Mouse (Mus musculus) leukemia stem cell, adult 10-12 weeks (primary cell): ENCODE measurements around the gene Vps72. TPM values are rescaled to one million over a fixed set of nuclear protein-coding genes. Genes with fewer than 3 reads are reported as not detected.

ENCODE experiments used
- polyA plus RNA-seq: library from polyadenylated mRNA; stranded (reverse); fragments of >175 nt; gene quantifications from 2 replicates; pipeline ENCODE4 v1.2.3, GENCODE M21; 2012; ENCODE audit warnings: low replicate concordance

Gene Vps72
- 177 and 301 TPM in 2 replicates for polyA plus RNA-seq

DNA sequence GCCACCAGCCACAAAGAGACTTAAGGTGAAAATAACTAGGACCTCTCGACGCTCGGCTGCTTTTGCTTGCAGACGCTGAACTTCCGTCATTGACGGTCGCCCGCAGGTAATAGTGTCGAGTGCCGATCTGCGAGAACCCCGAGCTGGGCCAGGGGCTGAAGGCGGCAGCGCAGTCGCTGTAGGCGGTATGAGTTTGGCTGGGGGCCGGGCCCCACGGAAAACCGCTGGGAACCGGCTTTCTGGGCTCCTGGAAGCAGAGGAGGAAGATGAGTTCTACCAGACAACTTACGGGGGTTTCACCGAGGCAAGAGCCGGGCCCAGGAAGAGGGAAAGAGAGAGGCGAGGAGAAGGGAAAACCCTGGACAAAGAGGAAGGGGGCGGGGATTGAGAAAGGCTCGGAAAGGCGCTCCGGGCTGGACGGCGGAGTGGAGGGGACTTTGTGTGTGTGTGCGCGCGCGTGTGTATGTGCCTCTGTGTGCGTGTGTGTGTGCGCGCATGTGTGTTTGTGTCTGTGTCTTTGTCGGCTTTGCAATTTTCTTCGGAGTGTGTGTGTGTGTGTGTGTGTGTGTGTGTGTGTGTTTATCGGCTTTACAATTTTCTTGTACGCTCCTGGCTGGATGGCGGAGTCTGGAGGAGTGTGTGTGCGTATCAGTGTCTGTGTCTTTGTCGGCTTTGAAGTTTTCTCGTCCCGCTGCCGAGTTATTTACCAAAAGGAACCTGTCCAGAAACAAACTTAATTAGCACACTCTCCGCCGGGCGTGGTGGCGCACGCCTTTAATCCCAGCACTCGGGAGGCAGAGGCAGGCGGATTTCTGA is at the start of gene Vps72:
Gene Vps72 (plus strand): TSS at position 112 of the 816 bp plus-strand sequence.

DNA sequence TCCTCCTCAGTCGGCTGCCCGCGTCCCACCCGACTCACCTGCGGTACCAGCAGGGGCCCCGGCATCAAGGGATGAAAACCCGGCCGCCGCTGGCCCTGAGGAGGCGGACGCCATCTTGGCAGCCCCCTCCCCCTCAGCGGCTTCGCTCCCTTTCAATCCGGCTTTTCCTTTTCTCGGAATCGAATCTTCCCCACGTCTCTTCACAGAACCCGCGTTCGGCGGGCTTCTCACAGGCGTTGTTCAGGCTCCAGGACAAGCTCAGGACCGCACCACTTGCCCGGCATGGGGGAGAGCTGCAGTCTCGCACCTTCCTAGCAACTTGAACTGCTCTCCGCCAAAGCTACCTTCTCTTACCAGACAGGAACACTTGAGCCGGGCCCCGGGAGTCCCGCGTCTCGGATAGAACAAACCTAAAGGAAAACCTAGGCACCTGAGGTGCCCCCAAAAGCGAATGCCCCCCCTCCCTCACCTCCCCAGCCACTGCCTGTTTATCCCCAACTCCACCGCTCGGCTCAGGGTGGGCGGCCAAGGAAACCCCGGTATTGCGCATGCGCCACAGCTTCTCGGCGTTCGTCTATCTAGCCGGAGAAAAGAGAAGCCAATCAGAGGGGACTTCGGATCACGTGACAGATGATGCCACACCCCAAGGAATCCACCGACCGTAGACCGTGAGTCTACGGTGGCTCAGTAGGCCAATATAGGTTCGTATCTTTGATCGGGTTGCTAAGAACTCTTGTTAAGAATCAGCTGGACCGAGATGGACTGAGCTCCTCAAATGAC is 4.3 kb upstream of the Vps72 start, which contains the start of gene Pip5k1a:
Gene Pip5k1a (minus strand): TSS at position 593 of the 780 bp plus-strand sequence.

DNA sequence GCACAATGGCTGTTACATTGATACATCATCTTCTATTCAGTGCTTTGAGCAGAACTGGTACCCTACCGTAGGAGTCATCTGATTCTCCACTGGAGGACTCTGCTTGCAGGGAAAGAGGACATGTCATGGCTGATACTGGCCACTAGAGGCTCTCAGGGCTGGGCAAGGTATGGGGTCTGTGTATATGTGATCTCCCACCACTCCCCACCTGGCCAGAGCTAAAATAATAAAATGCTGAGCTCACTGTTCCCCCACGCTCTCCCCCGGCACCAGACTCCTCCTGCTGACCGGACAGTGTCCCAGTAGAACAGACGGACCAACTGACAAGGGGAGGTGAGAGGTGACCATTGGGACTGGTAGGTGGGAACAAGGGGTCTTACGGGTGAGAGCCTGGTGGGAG is 13.4 kb downstream of the Vps72 start, which contains the start of gene Tmod4:
Gene Tmod4 (plus strand): TSS at position 231 of the 400 bp plus-strand sequence.

DNA sequence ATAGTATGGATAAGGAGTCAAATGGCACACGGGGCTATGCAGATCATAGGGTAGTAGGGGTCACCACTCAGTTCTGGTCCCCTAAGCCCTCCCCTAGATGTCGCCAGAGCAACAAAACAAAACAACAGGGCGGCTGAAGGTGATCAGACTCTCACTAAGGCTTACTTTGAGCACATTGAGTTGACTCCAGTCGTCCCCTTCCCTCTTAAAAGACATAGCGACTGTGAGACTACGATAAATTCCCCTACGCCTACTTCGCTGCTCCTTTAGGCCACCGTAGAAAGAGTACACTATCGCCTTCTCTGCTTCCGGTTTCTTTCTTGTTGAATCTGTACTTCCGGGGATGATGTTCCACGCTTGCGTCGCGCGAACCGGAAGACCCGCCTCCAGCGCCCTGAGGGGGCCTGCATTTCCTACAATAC is 22.9 kb downstream of the Vps72 start, which contains the start of the genes Scnm1 and Lysmd1:
Gene Scnm1 (minus strand): TSS at position 332 of the 422 bp plus-strand sequence.
Gene Lysmd1 (plus strand): TSS at position 409 of the 422 bp plus-strand sequence.

DNA sequence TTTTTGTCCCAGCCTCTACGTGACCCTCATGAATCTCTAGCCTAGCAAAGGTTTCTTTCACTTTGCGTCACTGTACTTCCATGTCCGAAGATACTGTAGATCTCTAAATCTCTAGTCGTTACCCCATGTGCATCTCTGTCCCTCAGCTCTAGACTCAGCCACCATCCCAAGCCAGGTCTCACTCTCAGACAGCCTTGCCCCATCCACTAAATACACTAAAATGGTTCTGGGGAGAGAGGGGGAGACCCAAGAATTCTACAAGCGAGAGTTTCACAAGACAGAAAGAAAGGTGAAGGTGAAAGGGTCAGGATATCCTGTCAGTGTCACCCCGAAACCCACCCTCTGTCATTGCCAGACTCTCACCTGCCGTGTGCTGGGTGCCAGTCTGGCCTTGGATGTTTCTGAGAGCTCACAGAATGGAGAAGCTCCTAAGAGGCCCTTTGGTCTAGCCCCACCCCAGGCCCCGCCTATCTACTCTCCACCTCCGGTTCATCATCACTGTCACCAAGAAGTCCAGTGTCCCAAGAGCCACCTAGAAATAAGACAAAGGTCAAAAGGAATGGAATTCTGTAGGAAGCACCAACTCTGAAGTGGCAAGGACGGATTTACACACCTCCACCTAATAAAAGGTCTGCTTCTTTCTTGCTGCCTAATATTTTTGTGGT is 31.3 kb downstream of the Vps72 start, which contains the start of gene Tnfaip8l2:
Gene Tnfaip8l2 (minus strand): TSS at position 409 of the 665 bp plus-strand sequence.

DNA sequence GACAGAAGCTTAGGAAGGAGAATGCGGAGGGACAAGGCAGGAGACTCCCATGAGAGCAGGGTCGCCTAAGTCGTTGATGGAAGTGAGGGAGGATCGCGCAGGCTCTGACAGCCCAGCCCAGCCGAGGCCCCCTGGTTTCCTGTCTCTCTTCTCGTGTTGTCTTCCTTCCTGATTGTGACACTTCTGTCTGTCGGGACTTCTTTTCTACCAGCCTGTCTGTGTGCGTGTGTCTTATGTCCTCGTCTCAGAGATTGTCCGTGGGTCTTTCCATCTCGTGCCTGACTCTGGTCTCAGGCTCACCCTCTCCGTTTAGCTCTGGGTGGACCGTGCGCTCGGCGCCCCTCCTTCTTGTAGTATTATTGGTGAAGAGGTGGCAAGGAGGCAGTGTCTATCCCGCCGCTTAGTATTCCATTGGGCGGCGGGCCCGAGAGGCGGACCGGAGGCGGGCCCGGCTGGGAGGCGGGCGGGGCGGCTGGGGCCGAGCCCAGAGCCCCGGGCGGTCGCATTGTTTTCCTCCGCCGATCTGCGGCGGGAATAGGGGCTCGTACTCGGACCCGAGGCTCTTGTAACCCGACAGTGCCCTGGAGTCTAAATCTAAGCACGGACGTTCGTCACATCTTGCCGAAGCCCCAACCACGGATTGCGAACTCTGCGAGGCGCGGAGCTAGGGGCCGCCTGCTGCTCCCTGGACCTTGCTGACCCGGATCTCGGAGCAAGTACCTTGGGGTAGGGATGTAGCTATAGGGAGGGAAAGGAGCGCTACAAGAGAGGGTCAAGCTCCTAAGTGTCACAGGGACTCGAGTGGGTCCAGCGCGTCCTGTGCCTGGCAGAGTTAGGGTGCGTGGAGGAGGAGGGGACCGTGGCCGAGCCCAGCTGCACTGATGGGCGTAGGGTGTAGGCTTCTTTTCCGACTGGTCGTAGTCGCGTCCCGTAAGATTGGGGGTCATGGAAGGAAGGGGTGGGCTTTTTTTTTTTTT is 49.5 kb downstream of the Vps72 start, which contains the start of gene Sema6c:
Gene Sema6c (plus strand): TSS at position 471 of the 977 bp plus-strand sequence.

Other genes starting within 250 kb of the Vps72 start
- gene Psmb4, start 224.1 kb upstream of the Vps72 start, polyA plus RNA-seq = 227 and 271 TPM in 2 replicates
- 5.0 and 35.4 TPM in 2 replicates for gene Selenbp1, start 178.0 kb upstream of the Vps72 start, polyA plus RNA-seq
- 9.7 and 9.8 TPM in 2 replicates for gene Rfx5, start 156.9 kb upstream of the Vps72 start, polyA plus RNA-seq
- gene Pi4kb, start 136.3 kb upstream of the Vps72 start, polyA plus RNA-seq = 7.6 and 7.7 TPM in 2 replicates
- gene Zfp687, start 95.6 kb upstream of the Vps72 start, polyA plus RNA-seq = 17.4 and 30.5 TPM in 2 replicates
- gene Psmd4, start 68.4 kb upstream of the Vps72 start, polyA plus RNA-seq = 48.7 and 63.1 TPM in 2 replicates
- gene Pip5k1a, start 4.1 kb upstream of the Vps72 start, polyA plus RNA-seq = 10.1 and 25.6 TPM in 2 replicates
- gene Tmod4, start 13.5 kb downstream of the Vps72 start, polyA plus RNA-seq = 0.28 TPM in 1 of 2 replicates, not detected in the other
- 2.5 and 4.8 TPM in 2 replicates for gene Scnm1, start 23.0 kb downstream of the Vps72 start, polyA plus RNA-seq
- 3.9 and 5.0 TPM in 2 replicates for gene Lysmd1, start 23.1 kb downstream of the Vps72 start, polyA plus RNA-seq
- gene Tnfaip8l2, start 31.3 kb downstream of the Vps72 start, polyA plus RNA-seq = 2.8 and 9.0 TPM in 2 replicates
- 0.63 and 0.71 TPM in 2 replicates for gene Sema6c, start 49.4 kb downstream of the Vps72 start, polyA plus RNA-seq
- gene Gabpb2, start 106.9 kb downstream of the Vps72 start, polyA plus RNA-seq = 2.4 and 7.3 TPM in 2 replicates
- gene Cdc42se1, start 117.7 kb downstream of the Vps72 start, polyA plus RNA-seq = 252 and 331 TPM in 2 replicates
- 3.0 and 11.4 TPM in 2 replicates for gene Mllt11, start 121.1 kb downstream of the Vps72 start, polyA plus RNA-seq
- gene Gm128, start 130.6 kb downstream of the Vps72 start, polyA plus RNA-seq = 0.46 and 0.96 TPM in 2 replicates
- not detected in 2 replicates for gene Bnipl, start 140.2 kb downstream of the Vps72 start, polyA plus RNA-seq
- 120 and 126 TPM in 2 replicates for gene Mindy1, start 170.3 kb downstream of the Vps72 start, polyA plus RNA-seq
- 1.3 and 3.3 TPM in 2 replicates for gene Prune1, start 171.1 kb downstream of the Vps72 start, polyA plus RNA-seq
- 0.52 and 1.0 TPM in 2 replicates for gene Anxa9, start 196.2 kb downstream of the Vps72 start, polyA plus RNA-seq
- 76.6 and 174 TPM in 2 replicates for gene Cers2, start 203.8 kb downstream of the Vps72 start, polyA plus RNA-seq
- 22.6 and 30.5 TPM in 2 replicates for gene Setdb1, start 246.2 kb downstream of the Vps72 start, polyA plus RNA-seq